Mouse (Mus musculus) hindbrain, postnatal 0 days (tissue): ENCODE measurements around the gene Tmem156. TPM values are rescaled to one million over a fixed set of nuclear protein-coding genes. Genes with fewer than 3 reads are reported as not detected.
A peak's percentile ranks its signal among the peaks of the same experiment; 100 is the strongest.

Experiments used
- ATAC-seq: fragments of 200-750 bp; cut with Nextera tagmentation; 2 replicates; pipeline ENCODE4 v1.8.0; 2017; ENCODE audit warnings: mild to moderate bottlenecking, moderate TSS enrichment, moderate library complexity
- DNase-seq: peaks from one replicate; pipeline ENCODE4 v3.0.0-alpha.2; 2015; ENCODE audit warnings: low spot score
- H3K27ac ChIP-seq: fragments of 300-500 bp; sonication (generic); 2 replicates; pipeline ENCODE4 v1.5.1; 2014; ENCODE audit warnings: mild to moderate bottlenecking
- H3K27me3 ChIP-seq: fragments of 300-500 bp; sonication (generic); 2 replicates; pipeline ENCODE4 v1.6.1; 2014; ENCODE audit warnings: low read length, mixed read lengths; ENCODE audit not compliant: insufficient read depth
- H3K36me3 ChIP-seq: fragments of 300-500 bp; sonication (generic); 2 replicates; pipeline ENCODE4 v1.6.1; 2014; ENCODE audit warnings: low read length, mixed read lengths; ENCODE audit not compliant: insufficient read depth
- H3K4me1 ChIP-seq: fragments of 300-500 bp; sonication (generic); 2 replicates; pipeline ENCODE4 v1.6.1; 2014; ENCODE audit warnings: antibody characterized with exemption, low read length, mixed read lengths; ENCODE audit not compliant: insufficient read depth
- H3K4me2 ChIP-seq: fragments of 300-500 bp; sonication (generic); 2 replicates; pipeline ENCODE4 v1.6.1; 2014; ENCODE audit warnings: low read depth, mild to moderate bottlenecking, low read length, moderate library complexity, mixed read lengths
- H3K4me3 ChIP-seq: fragments of 300-500 bp; sonication (generic); 2 replicates; pipeline ENCODE4 v1.5.1; 2014; ENCODE audit warnings: low read length
- H3K9ac ChIP-seq: fragments of 300-500 bp; sonication (generic); replicated peaks from 2 replicates; pipeline ENCODE4 v1.6.1; 2014; ENCODE audit warnings: mild to moderate bottlenecking, low read length, moderate library complexity, mixed read lengths
- H3K9me3 ChIP-seq: fragments of 300-500 bp; sonication (generic); 2 replicates; pipeline ENCODE4 v1.6.1; 2016; ENCODE audit warnings: low read length, mixed read lengths
- CTCF ChIP-seq: IDR thresholded peaks from 2 replicates; pipeline ENCODE4 v1.5.1; 2016; ENCODE audit warnings: antibody characterized with exemption, control low read depth, low read depth
- WGBS: fragments of 180-500 bp; shearing (Covaris S2); extraction: QIAGEN DNeasy Blood & Tissue Kit; methylation state at CpG from one replicate; pipeline ENCODE4 v1.1.7; 2014; 5-methylcytosine and 5-hydroxymethylcytosine counted together
- polyA plus RNA-seq: library from polyadenylated mRNA; unstranded; fragments of >200 nt; fragmentation: Nextera tagmentation; extraction: Ambion mirVana; gene quantifications from 2 replicates; pipeline ENCODE4 v1.2.1, GENCODE M21; 2015
- total RNA-seq: library from RNA; depleted of rRNA; stranded (reverse); fragments of >200 nt; gene quantifications from 2 replicates; pipeline ENCODE4 v1.2.3, GENCODE M21; 2014

Gene Tmem156
- total and polyA plus RNA-seq, 2 experiments from 2014 or later = 0.13 to 0.21 TPM

DNA sequence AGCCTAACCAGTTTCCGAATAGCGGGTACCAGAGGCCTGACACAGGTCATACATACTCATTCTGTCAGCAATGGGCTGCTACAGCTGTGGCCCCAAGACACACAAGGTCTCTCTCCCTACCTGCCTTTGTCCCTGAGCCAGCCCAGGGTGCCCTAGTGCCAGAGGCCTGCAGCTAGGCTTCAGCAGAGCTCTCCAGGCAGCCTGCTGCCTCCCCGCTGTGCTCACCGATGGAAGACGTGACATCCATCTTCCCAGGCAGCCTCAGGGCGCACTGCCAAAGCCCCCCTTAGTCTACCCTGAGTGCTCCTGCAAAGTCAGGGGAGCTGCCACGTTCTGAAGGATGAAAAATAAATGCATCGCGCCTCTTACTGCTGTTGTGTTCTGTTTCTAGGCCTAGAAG lies 63.9 kb downstream of the Tmem156 start:
- no peaks in the 10 kb centered on the region for H3K27me3 ChIP-seq
- DNase-seq (peak; percentile 49), ATAC-seq (peak; percentile 39; the same call in 1 of the 2 replicates)
- no peak overlapping the region for H3K4me3 ChIP-seq
- no peak for TF ChIP-seq CTCF
- H3K9me3 ChIP-seq = no peaks in the 10 kb centered on the region
- peak overlapping the region; percentile 46 for H3K27ac ChIP-seq
- peaks cover 9% of the 10 kb centered on the region; the same call in 1 of the 2 replicates for H3K4me1 ChIP-seq
- peak overlapping the region; percentile 19; the same call in 1 of the 2 replicates for H3K9ac ChIP-seq
- 25% methylated on average over 9 of the region's 9 CpGs for WGBS
- H3K4me2 ChIP-seq = peak overlapping the region; percentile 3; the same call in 1 of the 2 replicates
- no peaks in the 10 kb centered on the region for H3K36me3 ChIP-seq

DNA sequence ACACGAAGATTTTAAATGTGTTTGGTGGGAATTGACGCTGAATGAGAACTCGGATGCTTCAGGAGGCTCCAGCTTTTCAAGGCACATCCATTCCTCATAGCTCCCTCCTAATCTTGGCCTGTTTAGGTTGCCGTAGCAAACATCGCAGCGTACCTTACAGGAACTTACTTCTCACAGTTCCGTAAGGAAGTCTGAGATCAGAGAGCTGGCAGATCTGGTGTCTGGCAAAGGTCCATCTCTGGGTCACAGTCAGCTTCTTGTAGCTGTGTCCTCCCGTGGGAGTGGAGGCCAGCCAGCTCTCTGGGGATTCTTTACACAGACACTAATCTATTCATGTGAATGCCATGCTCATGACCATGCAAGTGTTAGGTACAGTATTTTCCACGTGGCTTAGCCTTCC lies 65.2 kb downstream of the Tmem156 start:
- 46% methylated on average over 9 of the region's 9 CpGs for WGBS
- DNase-seq (peak; percentile 57), ATAC-seq (peak; percentile 21; the same call in 1 of the 2 replicates)
- Histone ChIP-seq H3K36me3 (no peaks in the 10 kb centered on the region), H3K9me3 (no peaks in the 10 kb centered on the region), H3K27me3 (no peaks in the 10 kb centered on the region), H3K4me1 (peaks cover 9% of the 10 kb centered on the region; the same call in 1 of the 2 replicates), H3K4me2 (0 out of 2 replicates have a peak overlapping the region, but pooled peaks have one; percentile 11), H3K27ac (no peak overlapping the region), H3K9ac (no peak overlapping the region), H3K4me3 (no peak overlapping the region)
- TF ChIP-seq CTCF = no peak

DNA sequence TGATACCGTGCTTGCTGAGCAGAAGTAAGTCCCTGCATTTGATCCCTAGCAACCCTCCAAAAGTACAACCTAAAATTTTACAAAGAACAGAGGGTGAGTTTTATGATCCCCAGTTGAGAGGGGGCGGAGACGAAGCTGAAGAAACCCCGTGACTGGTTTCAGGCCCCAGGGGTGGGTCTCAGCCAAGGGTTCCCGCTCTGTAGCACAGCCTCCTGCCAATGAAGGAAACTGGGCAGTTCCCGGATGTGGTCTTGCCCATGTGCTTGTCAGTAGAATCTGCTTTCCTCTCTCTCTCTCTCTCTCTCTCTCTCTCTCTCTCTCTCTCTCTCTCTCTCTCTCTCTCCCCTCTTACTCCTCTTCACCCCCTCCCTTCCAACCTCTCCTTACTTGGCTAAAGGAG lies 66.0 kb downstream of the Tmem156 start:
- Histone ChIP-seq H3K4me2 (no peak overlapping the region), H3K27me3 (no peaks in the 10 kb centered on the region), H3K9me3 (no peaks in the 10 kb centered on the region), H3K4me1 (peaks cover 9% of the 10 kb centered on the region; the same call in 1 of the 2 replicates), H3K9ac (no peak overlapping the region), H3K27ac (no peak overlapping the region), H3K4me3 (no peak overlapping the region), H3K36me3 (no peaks in the 10 kb centered on the region)
- DNase-seq = no peak
- WGBS = 52% methylated on average over 6 of the region's 6 CpGs
- ATAC-seq = no peak
- no peak for TF ChIP-seq CTCF

DNA sequence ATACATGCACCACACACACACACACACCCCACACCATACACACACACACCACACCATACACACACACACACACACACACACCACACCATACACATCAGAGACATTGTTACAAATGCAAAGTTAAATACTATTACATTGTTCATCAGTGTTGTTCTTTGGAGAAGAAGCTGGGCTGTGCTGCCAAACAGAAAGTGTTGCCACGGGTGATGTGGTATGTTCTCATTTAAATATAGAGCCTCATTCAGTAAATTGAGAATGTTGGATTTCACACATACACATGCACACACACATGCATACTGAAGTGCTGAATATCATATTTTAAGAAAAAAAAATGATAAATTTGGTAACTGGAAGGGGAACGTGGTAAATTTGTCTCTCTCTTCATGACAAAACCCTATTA lies 67.3 kb downstream of the Tmem156 start:
- Histone ChIP-seq H3K9ac (no peak overlapping the region), H3K27ac (no peak overlapping the region), H3K36me3 (no peaks in the 10 kb centered on the region), H3K4me3 (no peak overlapping the region), H3K27me3 (no peaks in the 10 kb centered on the region), H3K9me3 (no peaks in the 10 kb centered on the region), H3K4me1 (peaks cover 16% of the 10 kb centered on the region; the same call in 1 of the 2 replicates), H3K4me2 (no peak overlapping the region)
- no peak for TF ChIP-seq CTCF
- DNase-seq = no peak
- WGBS = 60% methylated on average over 2 of the region's 2 CpGs
- no peak for ATAC-seq

DNA sequence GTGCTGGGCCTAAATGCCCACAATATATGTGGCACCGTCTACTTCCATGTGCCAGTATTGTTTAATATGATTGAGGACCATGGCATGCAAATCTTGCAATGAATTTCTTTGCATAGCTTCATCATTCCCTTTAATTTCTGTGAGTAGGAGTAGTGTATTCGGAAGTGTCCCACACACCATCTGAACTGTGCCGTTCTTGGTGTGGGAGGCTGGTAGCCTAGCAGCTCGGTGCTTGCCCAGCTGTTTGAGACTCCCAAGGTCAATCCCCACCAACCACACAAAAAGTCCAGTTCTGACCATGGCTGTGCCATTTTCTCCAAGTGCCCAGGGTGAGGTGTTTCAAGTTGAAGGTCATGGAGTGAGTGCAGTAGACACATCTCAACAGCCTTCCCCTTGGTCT lies 69.9 kb downstream of the Tmem156 start:
- no peak for DNase-seq
- no peak overlapping the region for H3K27ac ChIP-seq
- H3K27me3 ChIP-seq = no peaks in the 10 kb centered on the region
- ATAC-seq = no peak
- H3K4me3 ChIP-seq = no peak overlapping the region
- peaks cover 10% of the 10 kb centered on the region; the same call in 1 of the 2 replicates for H3K4me1 ChIP-seq
- H3K36me3 ChIP-seq = no peaks in the 10 kb centered on the region
- H3K9ac ChIP-seq = no peak overlapping the region
- WGBS = 94% methylated on average over 4 of the region's 4 CpGs
- no peak for TF ChIP-seq CTCF
- no peaks in the 10 kb centered on the region for H3K9me3 ChIP-seq
- no peak overlapping the region for H3K4me2 ChIP-seq

DNA sequence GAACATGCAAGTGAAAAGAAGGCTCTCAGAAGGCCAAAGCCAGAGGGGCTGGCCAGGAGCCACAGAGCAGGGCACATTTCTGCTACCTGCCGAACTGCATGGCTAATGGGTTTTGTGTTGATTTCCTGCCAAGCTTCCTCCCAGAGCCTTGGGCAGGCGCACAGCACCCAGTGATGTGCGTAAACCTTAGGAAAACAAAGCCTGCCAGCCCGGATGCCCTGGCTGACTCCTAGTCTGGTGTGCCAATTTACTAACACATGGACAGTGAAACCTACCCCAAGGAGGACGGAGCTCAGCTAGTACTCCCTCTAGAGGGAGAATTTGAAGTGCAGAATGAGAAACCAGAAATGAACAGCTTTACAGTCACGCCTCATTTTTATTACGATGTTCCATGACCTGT lies 72.1 kb downstream of the Tmem156 start:
- WGBS = 19% methylated on average over 7 of the region's 7 CpGs
- Histone ChIP-seq H3K9me3 (no peaks in the 10 kb centered on the region), H3K36me3 (no peaks in the 10 kb centered on the region), H3K9ac (no peak overlapping the region), H3K4me1 (peaks cover 7% of the 10 kb centered on the region; the same call in 1 of the 2 replicates), H3K4me2 (no peak overlapping the region), H3K27me3 (no peaks in the 10 kb centered on the region), H3K27ac (peak overlapping the region; percentile 56; the same call in 1 of the 2 replicates), H3K4me3 (no peak overlapping the region)
- ATAC-seq (peak; percentile 87), DNase-seq (peak; percentile 88)
- TF ChIP-seq CTCF = peak; percentile 64

DNA sequence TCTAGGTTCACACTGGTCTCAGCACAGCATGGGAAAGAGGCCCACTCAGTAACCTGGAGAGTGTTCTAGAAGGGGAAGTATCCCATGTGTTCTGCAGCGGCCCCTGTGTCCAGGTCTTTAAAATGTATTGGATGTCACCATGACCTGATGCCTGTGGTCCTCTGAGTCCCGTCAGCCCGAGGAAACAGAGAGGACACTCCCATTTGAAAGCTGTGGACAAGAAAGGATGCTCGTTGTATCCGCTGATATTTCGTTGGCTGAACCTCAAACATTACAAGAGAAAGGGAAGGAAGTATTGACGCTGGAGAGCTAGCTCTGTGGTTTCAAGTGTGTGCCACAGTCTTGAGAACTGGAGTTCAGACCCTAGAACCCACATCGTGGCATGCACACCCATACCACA lies 72.8 kb downstream of the Tmem156 start:
- no peak overlapping the region for H3K4me2 ChIP-seq
- no peak overlapping the region for H3K4me3 ChIP-seq
- no peak for TF ChIP-seq CTCF
- H3K27ac ChIP-seq = peak overlapping the region; percentile 56; the same call in 1 of the 2 replicates
- 69% methylated on average over 8 of the region's 8 CpGs for WGBS
- DNase-seq (no peak), ATAC-seq (no peak)
- H3K27me3 ChIP-seq = no peaks in the 10 kb centered on the region
- H3K9ac ChIP-seq = no peak overlapping the region
- H3K36me3 ChIP-seq = no peaks in the 10 kb centered on the region
- peaks cover 7% of the 10 kb centered on the region; the same call in 1 of the 2 replicates for H3K4me1 ChIP-seq
- no peaks in the 10 kb centered on the region for H3K9me3 ChIP-seq
